Mouse (Mus musculus) Patski (cell line): Measurements from ENCODE around the gene Ostm1. TPM values are rescaled to one million over a fixed set of nuclear protein-coding genes. Genes with fewer than 3 reads are reported as not detected.

Source experiments
- ATAC-seq: fragments of 100-300 bp; one replicate; pipeline ENCODE4 v1.8.0; 2021
- CTCF ChIA-PET: fragments of 350-600 bp; sonication (Branson Sonifier 250); formaldehyde crosslinking; loops from one replicate; lab custom pipeline; 2022; ENCODE audit warnings: inconsistent platforms; lab: Charles Lee
- POLR2A ChIA-PET: fragments of 350-600 bp; sonication (Branson Sonifier 250); formaldehyde crosslinking; loops from one replicate; lab custom pipeline; 2022; ENCODE audit warnings: antibody characterized with exemption, inconsistent platforms; lab: Charles Lee
- DNase-seq: peaks from one replicate; pipeline ENCODE4 v3.0.0-alpha.2; 2011; ENCODE audit warnings: low read depth, low spot score
- H3K27me3 ChIP-seq: fragments of 371-371 bp; one replicate; pipeline ENCODE4 v1.5.1; 2021
- CTCF ChIP-seq: fragments of 100-300 bp; IDR thresholded peaks from one replicate; pipeline ENCODE4 v1.5.1; 2021
- in situ Hi-C: fragments of 300-500 bp; cut with MboI; formaldehyde crosslinking; loops from 3 replicates; pipeline ENCODE4 v1.11.1; 2018; ENCODE audit warnings: low pct_unique_long_range_greater_than_20kb, mixed read lengths
- polyA plus RNA-seq: library from polyadenylated mRNA; unstranded; gene quantifications from one replicate; pipeline ENCODE4 v1.2.3, GENCODE M21; 2021

Ostm1 gene
- polyA plus RNA-seq, 1 experiment from 2014 or later = 41.5 TPM

GRCm38 (mm10) chr10:42687873-42688272 lies 104.3 kb downstream of the Ostm1 start:
- CTCF ChIA-PET = no interaction called here
- no peak for ATAC-seq
- no peak for DNase-seq
- no peak for TF ChIP-seq CTCF
- no peaks in the 10 kb centered on the region for H3K27me3 ChIP-seq
- in situ Hi-C loops = no loop called here
- POLR2A ChIA-PET = no interaction called here

- no peaks in the 10 kb centered on the region for H3K27me3 ChIP-seq
- TF ChIP-seq CTCF = no peak
- DNase-seq (no peak), ATAC-seq (no peak)
- POLR2A ChIA-PET = no interaction called here
- in situ Hi-C loops = no loop called here
- CTCF ChIA-PET = interaction anchor here (1.1 kb wide), 1 partner anchor 10 kb away, joined by 4 read pairs; no protein-coding TSS in a partner anchor
Observed at GRCm38 (mm10) chr10:42689694-42690093, 106.1 kb downstream of the Ostm1 start.

- DNase-seq (no peak), ATAC-seq (no peak)
- POLR2A ChIA-PET = no interaction called here
- TF ChIP-seq CTCF = no peak
- CTCF ChIA-PET = interaction anchor here (1.1 kb wide), 1 partner anchor 11 kb away, joined by 4 read pairs; no protein-coding TSS in a partner anchor
- in situ Hi-C loops = no loop called here
- no peaks in the 10 kb centered on the region for H3K27me3 ChIP-seq
Observed at GRCm38 (mm10) chr10:42690233-42691028, 106.8 kb downstream of the Ostm1 start.

GRCm38 (mm10) chr10:42691051-42691450 lies 107.4 kb downstream of the Ostm1 start:
- ChIA-PET POLR2A (no interaction called here), CTCF (interaction anchor here (1.1 kb wide), 1 partner anchor 12 kb away, joined by 4 read pairs; no protein-coding TSS in a partner anchor)
- H3K27me3 ChIP-seq = no peaks in the 10 kb centered on the region
- ATAC-seq (no peak), DNase-seq (no peak)
- no peak for TF ChIP-seq CTCF
- in situ Hi-C loops = no loop called here

DNA sequence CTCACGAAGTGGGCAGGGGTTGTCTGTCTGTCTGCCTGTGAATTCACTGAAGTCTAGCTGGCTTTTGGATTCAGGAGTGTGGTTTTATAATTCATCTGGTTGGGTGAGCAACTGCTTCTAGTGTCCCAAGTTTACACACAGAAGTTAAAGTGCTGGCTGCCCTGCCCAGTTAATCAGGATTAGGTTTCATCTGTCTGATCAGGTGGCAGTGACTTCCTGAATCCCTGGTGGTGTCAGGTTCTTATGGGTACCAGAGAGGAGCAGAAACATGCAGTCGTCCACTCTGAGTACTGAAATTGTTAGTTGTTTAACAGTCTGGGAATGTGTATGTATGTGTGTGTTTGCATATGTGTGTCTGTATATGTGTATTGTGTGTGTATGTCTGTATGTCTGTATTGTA lies 108.5 kb downstream of the Ostm1 start:
- no peaks in the 10 kb centered on the region for H3K27me3 ChIP-seq
- DNase-seq (no peak), ATAC-seq (no peak)
- POLR2A ChIA-PET = no interaction called here
- CTCF ChIA-PET = no interaction called here
- in situ Hi-C loops = no loop called here
- TF ChIP-seq CTCF = no peak

DNA sequence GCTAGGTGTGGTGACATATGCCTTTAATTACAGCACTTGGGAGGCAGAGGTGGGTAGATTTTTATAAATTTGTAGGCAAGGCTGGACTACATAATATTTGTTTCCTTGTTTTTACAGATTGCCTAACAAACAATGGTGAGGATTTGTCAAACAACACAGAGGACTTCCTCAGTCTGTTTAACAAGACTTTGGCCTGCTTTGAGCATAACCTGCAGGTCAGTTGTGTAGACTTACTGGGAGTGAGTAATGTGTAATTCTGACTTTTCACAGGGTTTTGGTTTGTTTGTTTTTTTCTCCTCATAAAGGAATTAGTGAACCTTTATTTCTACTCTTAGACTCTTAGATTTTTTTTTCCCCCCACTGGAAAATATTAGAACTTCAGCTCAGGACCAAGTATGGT lies 109.2 kb downstream of the Ostm1 start:
- ChIA-PET POLR2A (interaction anchor here (0.6 kb wide), 1 partner anchor 698 kb away, joined by 5 read pairs; no protein-coding TSS in a partner anchor), CTCF (no interaction called here)
- ATAC-seq = no peak
- TF ChIP-seq CTCF = no peak
- H3K27me3 ChIP-seq = no peaks in the 10 kb centered on the region
- in situ Hi-C loops = no loop called here
- no peak for DNase-seq

- TF ChIP-seq CTCF = peak; percentile 43
- in situ Hi-C loops = no loop called here
- H3K27me3 ChIP-seq = no peaks in the 10 kb centered on the region
- DNase-seq = no peak
- POLR2A ChIA-PET = no interaction called here
- CTCF ChIA-PET = no interaction called here
- ATAC-seq = no peak
Observed at GRCm38 (mm10) chr10:42693482-42693881, 109.9 kb downstream of the Ostm1 start.

DNA sequence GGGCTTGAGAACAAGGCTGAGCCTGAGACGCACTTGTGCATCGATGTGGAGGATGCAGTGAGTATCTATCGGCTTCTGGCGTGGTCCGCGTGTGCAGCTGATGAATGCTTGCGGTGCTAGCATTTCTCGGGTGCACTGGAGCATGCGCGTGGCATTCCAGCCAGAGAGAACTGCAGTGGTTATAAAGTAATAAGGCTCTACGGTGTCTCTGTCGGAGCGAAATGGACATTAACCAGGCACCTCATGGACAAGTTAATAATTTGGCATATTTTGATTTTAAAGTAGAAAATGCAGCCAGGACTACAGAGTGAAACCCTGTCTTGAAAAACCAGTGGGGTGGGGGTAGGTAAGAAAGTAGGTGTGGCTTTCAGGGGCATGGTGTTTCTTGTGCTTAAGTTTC lies 112.7 kb downstream of the Ostm1 start:
- DNase-seq = no peak
- no peaks in the 10 kb centered on the region for H3K27me3 ChIP-seq
- POLR2A ChIA-PET = no interaction called here
- in situ Hi-C loops = no loop called here
- ATAC-seq = peak; percentile 84
- TF ChIP-seq CTCF = no peak
- CTCF ChIA-PET = interaction anchor here (1.5 to 2.0 kb wide), 2 partner anchors 9 to 16 kb away, joined by 4 to 14 read pairs; no protein-coding TSS in a partner anchor

GRCm38 (mm10) chr10:42697007-42697406 lies 113.4 kb downstream of the Ostm1 start:
- peak; percentile 92 for TF ChIP-seq CTCF
- DNase-seq (no peak), ATAC-seq (no peak)
- ChIA-PET POLR2A (no interaction called here), CTCF (interaction anchor here (1.5 to 2.0 kb wide), 3 partner anchors 10 to 37 kb away, joined by 4 to 14 read pairs (median 5); no protein-coding TSS in a partner anchor)
- H3K27me3 ChIP-seq = no peaks in the 10 kb centered on the region
- in situ Hi-C loops = no loop called here

- CTCF ChIA-PET = interaction anchor here (0.8 to 2.0 kb wide), 3 partner anchors 14 to 108 kb away, joined by 3 to 14 read pairs (median 5); no protein-coding TSS in a partner anchor
- no peak for TF ChIP-seq CTCF
- in situ Hi-C loops = no loop called here
- no peak for ATAC-seq
- DNase-seq = no peak
- POLR2A ChIA-PET = no interaction called here
- H3K27me3 ChIP-seq = no peaks in the 10 kb centered on the region
Observed at GRCm38 (mm10) chr10:42698375-42698774, 114.8 kb downstream of the Ostm1 start.

DNA sequence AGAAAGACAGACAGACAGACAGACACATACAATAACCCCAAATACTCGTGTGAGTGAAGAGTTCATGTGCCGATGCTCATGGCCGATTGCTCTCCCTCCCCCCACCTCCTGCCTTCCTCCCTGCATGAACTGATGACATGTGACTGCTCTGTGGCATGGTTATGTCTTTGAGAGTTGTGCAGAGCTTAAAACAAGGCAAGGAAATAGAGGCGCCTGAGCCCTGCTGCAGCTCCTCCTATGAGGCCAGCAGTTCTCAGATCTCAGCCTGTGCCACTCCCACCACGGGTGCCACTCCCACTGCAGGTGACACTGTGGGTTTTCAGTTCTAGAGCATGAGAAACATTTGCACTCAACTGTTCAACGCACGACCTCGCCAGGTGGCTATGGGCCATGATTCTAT lies 115.4 kb downstream of the Ostm1 start:
- in situ Hi-C loops = no loop called here
- CTCF ChIA-PET = no interaction called here
- ATAC-seq = no peak
- no peak for DNase-seq
- TF ChIP-seq CTCF = no peak
- POLR2A ChIA-PET = interaction anchor here (0.7 kb wide), 1 partner anchor 687 kb away, joined by 3 read pairs; no protein-coding TSS in a partner anchor
- H3K27me3 ChIP-seq = no peaks in the 10 kb centered on the region
